Mouse (Mus musculus): ENCODE measurements around the gene R3hdm1.

The R3hdm1 gene

GRCm38 (mm10) chr1:128102641-128103461 is at the start of gene R3hdm1, which contains the start of gene Zranb3:
Gene R3hdm1, plus strand, starts transcription at chr1:128103301.
Gene Zranb3, minus strand, starts transcription at chr1:128103047.
- peak; percentile 91 for DNase-seq (ENCODE audit: extremely low spot score, low spot score)

DNA sequence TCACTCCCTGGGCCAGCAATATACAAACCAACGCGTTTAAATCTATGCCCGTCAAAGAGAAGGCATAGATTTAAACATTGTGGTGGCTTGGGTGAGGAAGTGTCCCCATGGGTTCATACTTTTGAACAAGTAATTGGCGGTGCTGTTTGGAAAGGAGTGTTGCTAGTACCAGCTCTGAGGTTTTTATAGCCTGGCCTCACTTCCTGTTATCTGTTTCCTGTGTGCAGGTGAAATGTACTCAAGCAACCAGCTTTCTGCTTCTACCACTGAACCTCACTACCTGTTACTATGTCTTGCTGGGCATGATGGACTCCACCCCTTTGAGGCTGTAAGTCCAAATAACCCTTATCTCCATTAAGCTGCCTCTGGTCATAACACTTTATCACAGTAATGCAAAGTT is 45.8 kb upstream of the R3hdm1 start:
- no peak for DNase-seq (ENCODE audit: extremely low spot score, low spot score)

- DNase-seq (ENCODE audit: extremely low spot score, low spot score): no peak
Measured at GRCm38 (mm10) chr1:128058625-128059024, 44.5 kb upstream of the R3hdm1 start.

GRCm38 (mm10) chr1:128060655-128061344 is 42.3 kb upstream of the R3hdm1 start:
- no peak for DNase-seq (ENCODE audit: extremely low spot score, low spot score)

DNA sequence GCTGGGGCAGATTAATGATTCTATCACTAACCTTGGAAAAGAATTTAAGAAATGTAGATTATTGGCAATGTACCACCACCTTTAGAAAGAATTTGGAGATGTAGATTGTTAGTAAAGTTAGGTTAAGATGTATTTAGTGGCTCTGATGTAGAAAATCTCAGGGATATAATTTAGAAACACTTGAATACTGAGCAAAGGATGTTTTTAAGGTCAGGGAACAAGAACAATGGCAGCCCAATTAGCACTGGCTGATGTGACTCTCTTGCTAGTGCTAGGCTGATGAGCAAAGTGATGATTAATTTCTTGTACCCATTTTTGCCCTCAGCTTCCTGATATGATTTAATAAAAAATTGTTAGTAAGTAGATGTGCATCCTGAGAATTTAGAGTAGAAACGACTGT is 41.7 kb upstream of the R3hdm1 start:
- no peak for DNase-seq (ENCODE audit: extremely low spot score, low spot score)

DNA sequence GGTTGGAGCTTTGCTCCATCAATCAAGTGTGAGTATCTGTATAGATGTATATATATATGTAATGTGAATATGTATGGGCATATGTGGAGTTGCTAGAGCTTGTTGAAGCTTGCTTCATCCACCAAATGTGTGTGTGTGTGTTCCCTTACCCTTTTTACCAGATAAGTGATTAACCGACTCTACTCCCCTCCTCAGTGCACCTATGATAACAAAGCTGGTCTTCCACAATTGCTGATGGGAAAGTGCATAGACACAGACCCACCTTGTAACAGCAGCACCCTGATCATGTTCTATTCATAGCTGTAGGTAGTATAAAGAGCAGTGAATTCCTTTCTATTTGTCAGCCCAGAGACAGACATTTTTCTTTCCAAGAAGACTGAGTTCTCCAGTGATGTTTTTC is 40.9 kb upstream of the R3hdm1 start:
- DNase-seq (ENCODE audit: extremely low spot score, low spot score): no peak

- no peak for DNase-seq (ENCODE audit: extremely low spot score, low spot score)
Measured at GRCm38 (mm10) chr1:128064716-128065115, 38.4 kb upstream of the R3hdm1 start.

- no peak for DNase-seq (ENCODE audit: extremely low spot score, low spot score)
Measured at GRCm38 (mm10) chr1:128068945-128069397, 34.1 kb upstream of the R3hdm1 start.

DNA sequence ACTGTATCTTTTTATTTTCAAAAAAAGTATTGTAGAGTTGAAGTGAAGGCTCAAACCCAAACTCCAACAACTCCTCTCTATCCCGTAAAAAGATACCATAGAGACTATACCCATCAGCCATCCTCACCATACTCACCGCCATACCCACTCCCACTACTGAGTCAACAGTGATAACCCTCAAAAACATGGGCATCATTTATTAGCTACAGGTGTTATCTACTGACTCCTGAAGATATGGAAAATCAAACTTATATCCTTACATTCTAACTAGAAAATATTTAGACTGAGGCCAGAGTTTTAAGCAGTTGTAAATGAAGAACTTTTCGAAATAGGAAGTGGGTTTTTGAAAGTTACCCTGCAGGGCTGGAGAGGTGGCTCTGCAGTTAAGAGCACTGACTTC is 33.1 kb upstream of the R3hdm1 start:
- no peak for DNase-seq (ENCODE audit: extremely low spot score, low spot score)

GRCm38 (mm10) chr1:128073051-128073450 is 30.1 kb upstream of the R3hdm1 start:
- no peak for DNase-seq (ENCODE audit: extremely low spot score, low spot score)

- no peak for DNase-seq (ENCODE audit: extremely low spot score, low spot score)
Measured at GRCm38 (mm10) chr1:128076791-128077479, 26.2 kb upstream of the R3hdm1 start.

GRCm38 (mm10) chr1:128077788-128078187 is 25.3 kb upstream of the R3hdm1 start:
- no peak for DNase-seq (ENCODE audit: extremely low spot score, low spot score)

DNA sequence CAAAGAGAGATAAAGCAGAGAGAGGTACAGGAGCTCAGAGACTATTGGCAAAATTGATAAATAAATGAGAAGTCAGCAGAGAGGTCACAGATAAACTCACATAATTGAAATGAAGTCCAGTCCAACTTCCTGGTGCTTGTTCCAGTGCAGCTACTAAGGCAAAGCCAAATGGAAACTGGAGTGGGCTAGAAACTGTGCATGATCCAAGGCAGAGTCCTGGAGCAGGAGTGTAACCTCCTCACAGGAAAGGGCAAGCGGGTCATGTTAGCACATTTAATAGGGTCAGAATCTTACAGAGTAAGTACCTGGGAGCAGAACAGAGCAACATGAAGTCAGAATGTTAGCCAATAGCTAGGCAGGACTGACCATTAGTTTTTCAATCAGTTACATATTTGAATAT is 24.5 kb upstream of the R3hdm1 start:
- no peak for DNase-seq (ENCODE audit: extremely low spot score, low spot score)

- DNase-seq (ENCODE audit: extremely low spot score, low spot score): no peak
Measured at GRCm38 (mm10) chr1:128080936-128081696, 22.0 kb upstream of the R3hdm1 start.

- no peak for DNase-seq (ENCODE audit: extremely low spot score, low spot score)
Measured at GRCm38 (mm10) chr1:128081873-128082272, 21.2 kb upstream of the R3hdm1 start.

GRCm38 (mm10) chr1:128082800-128083199 is 20.3 kb upstream of the R3hdm1 start:
- DNase-seq (ENCODE audit: extremely low spot score, low spot score): no peak

DNA sequence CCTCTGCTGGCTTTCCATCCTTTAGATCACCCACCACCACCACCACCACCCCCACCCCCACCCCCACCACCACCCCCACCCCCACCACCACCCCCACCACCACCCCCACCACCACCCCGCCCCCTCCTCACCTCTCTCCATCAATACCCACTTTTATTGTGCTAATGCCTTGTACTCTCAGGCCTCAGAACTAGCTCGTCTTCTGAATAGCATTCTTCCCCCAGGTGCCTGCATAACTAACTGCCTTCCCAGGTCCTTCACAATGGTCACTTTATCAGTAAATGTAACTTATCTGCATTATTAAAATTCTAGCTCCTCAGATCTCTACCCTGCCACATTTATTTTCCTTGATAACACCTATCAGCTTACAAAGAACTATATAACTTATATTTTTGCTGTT is 8.4 kb upstream of the R3hdm1 start:
- no peak for DNase-seq (ENCODE audit: extremely low spot score, low spot score)

GRCm38 (mm10) chr1:128098309-128098708 is 4.8 kb upstream of the R3hdm1 start:
- no peak for DNase-seq (ENCODE audit: extremely low spot score, low spot score)

DNA sequence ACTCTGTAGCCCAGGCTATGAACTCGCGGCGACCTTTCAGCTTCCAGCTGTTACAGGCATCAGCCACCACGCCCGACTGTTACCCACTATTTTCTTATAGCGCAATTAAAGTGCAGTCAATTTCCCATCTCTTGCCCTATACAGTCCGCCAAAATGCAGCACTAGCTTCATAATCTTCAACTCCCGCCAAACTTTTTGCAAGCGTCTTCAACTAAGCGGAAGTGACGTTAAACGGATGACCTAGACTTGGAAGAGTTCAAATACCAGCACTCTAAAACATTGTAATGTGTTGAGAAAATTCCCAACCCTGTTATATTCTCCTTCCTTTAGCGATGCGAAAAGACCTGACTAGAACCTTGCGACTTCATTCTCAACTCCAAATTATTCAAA is 855 bp upstream of the R3hdm1 start:
- peak; percentile 68 for DNase-seq (ENCODE audit: extremely low spot score, low spot score)

DNA sequence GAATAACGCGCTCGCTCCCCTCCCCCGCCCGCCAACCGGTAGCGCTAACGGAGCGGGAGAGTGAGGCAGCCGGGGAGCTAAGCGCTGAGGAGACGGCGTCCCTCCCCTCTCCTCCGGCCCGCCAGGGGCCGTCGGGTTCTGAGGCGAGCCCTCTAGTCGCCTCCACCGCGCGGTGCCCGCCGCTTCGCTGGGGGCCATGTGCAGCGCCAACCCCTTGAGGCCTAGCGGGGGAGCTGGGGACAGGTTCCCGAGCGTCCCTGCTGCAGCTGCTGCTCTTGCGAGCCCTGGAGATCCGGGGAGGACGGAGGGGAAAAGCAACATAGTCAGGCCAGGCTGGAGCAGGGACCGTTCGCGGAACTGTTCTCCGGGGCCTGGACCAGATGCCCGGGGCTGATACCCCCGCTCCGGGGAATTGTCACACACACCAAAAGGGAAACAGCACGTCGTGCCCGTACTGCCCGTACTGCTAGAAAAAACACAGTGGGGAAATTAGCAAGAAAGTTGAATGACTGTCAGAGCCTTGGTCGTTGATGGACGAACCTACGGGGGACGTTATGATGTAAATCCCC is 503 bp downstream of the R3hdm1 start:
- DNase-seq (ENCODE audit: extremely low spot score, low spot score): no peak
